Mouse (Mus musculus) lung, embryonic 15.5 days (tissue): ENCODE measurements at regions not wholly inside any gene's neighbourhood (a gene's known extent, or its start where the extent isn't known, plus 50 kb on each side); places are given as distances from the start of the nearest gene placed in this dataset.

Experiments
- ATAC-seq: fragments of 200-750 bp; cut with Nextera tagmentation; 2 replicates; pipeline ENCODE4 v1.8.0; 2017; ENCODE audit warnings: moderate number of reproducible peaks, borderline replicate concordance; ENCODE audit not compliant: low FRiP score, low TSS enrichment; ENCODE audit errors: extremely low read depth
- H3K27ac ChIP-seq: fragments of 300-500 bp; sonication (generic); 2 replicates; pipeline ENCODE4 v1.5.1; 2015; ENCODE audit warnings: moderate library complexity, mild to moderate bottlenecking, inconsistent platforms
- H3K27me3 ChIP-seq: fragments of 300-500 bp; sonication (generic); 2 replicates; pipeline ENCODE4 v1.6.1; 2015; ENCODE audit warnings: inconsistent platforms
- H3K36me3 ChIP-seq: fragments of 300-500 bp; sonication (generic); 2 replicates; pipeline ENCODE4 v1.6.1; 2015; ENCODE audit warnings: inconsistent platforms
- H3K4me1 ChIP-seq: fragments of 300-500 bp; sonication (generic); 2 replicates; pipeline ENCODE4 v1.6.1; 2015; ENCODE audit warnings: inconsistent platforms
- H3K4me2 ChIP-seq: fragments of 300-500 bp; sonication (generic); 2 replicates; pipeline ENCODE4 v1.6.1; 2015; ENCODE audit warnings: inconsistent platforms, mild to moderate bottlenecking, moderate library complexity
- H3K4me3 ChIP-seq: fragments of 300-500 bp; sonication (generic); 2 replicates; pipeline ENCODE4 v1.5.1; 2015; ENCODE audit warnings: mild to moderate bottlenecking, inconsistent platforms
- H3K9ac ChIP-seq: fragments of 300-500 bp; sonication (generic); 2 replicates; pipeline ENCODE4 v1.6.1; 2015; ENCODE audit warnings: inconsistent platforms
- H3K9me3 ChIP-seq: fragments of 300-500 bp; sonication (generic); 2 replicates; pipeline ENCODE4 v1.6.1; 2016; ENCODE audit warnings: inconsistent platforms
- WGBS: fragments of 180-500 bp; shearing (Covaris S2); methylation state at CpG from one replicate; pipeline ENCODE4 v1.1.7; 2015; 5-methylcytosine and 5-hydroxymethylcytosine counted together

DNA sequence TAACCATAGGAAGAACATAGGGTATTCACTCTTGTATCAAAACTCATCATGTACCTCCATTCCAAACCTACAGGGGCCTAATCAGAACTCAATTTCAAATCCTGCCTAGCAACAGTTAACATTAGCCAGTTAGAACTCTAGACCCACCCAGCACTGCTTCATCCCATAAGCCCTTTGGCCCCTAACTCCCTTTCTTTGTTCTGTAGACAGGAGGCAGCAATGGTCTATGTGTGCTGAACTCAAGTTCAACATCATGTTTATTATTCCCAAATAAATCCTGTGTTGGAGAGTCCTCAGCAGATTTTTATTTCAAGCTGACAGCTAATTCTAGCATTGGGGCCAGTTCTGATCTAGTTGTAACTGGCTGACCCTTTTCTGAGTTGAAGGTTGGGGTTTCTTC is 112.2 kb downstream of the Ipo8 start:
- no peaks in the 10 kb centered on the region for H3K4me1 ChIP-seq
- no peak for ATAC-seq
- no peak overlapping the region for H3K27ac ChIP-seq

DNA sequence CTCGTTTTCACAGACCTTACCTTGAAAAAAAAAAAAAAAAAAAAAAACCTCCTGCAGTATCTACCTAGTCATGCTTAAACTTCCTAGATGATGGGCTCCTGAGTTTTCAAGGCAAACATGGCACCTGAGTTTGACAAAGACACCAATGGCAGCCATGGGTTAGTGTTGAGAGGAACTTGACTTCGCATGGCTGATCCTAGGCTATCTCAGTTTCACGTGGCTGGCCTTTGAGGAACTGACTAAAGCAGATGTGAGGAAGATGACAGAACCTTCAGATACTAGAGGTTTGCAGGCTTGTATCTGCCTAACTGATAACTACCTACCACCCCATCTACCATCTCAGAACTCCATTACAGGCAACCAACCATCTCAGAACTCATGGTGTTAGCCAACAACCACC is 120.9 kb downstream of the Ipo8 start:
- H3K4me2 ChIP-seq: no peak overlapping the region
- 78% methylated on average over 3 of the region's 3 CpGs for WGBS
- H3K4me3 ChIP-seq: no peak overlapping the region
- no peaks in the 10 kb centered on the region for H3K9me3 ChIP-seq
- no peaks in the 10 kb centered on the region for H3K36me3 ChIP-seq
- ATAC-seq: no peak
- H3K4me1 ChIP-seq: no peaks in the 10 kb centered on the region
- no peaks in the 10 kb centered on the region for H3K27me3 ChIP-seq
- no peak overlapping the region for H3K9ac ChIP-seq
- no peak overlapping the region for H3K27ac ChIP-seq

More for the DNA sequence above, 112.2 kb downstream of the Ipo8 start:
- no peak overlapping the region for H3K4me2 ChIP-seq
- no peak overlapping the region for H3K4me3 ChIP-seq
- no peaks in the 10 kb centered on the region for H3K9me3 ChIP-seq
- no peak overlapping the region for H3K9ac ChIP-seq
- H3K36me3 ChIP-seq: no peaks in the 10 kb centered on the region
- no peaks in the 10 kb centered on the region for H3K27me3 ChIP-seq

DNA sequence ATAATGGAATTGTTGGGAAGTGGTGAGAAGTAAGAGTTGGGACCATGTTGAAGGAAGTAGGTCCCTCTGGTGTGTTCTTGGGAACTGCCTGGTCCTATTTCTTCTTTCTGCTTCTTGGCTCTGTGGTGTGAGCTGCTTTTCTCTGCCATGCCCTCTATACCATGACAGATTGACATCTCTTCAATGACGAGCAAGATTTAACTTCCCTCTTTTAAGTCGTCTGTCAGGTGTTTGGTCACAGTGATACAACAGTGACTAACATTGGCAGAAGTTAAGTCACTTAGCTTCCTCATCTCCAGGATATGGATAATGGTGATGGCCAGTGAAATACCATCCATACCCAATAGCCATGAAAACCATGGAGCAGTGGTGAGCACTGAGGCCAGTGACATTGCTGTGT is 122.9 kb downstream of the Ipo8 start:
- no peaks in the 10 kb centered on the region for H3K9me3 ChIP-seq
- H3K27me3 ChIP-seq: no peaks in the 10 kb centered on the region
- H3K36me3 ChIP-seq: no peaks in the 10 kb centered on the region
- ATAC-seq: no peak
- no peak overlapping the region for H3K9ac ChIP-seq
- no peak overlapping the region for H3K4me2 ChIP-seq
- no peak overlapping the region for H3K27ac ChIP-seq
- WGBS: 76% methylated on average over 2 of the region's 2 CpGs
- H3K4me3 ChIP-seq: no peak overlapping the region
- no peaks in the 10 kb centered on the region for H3K4me1 ChIP-seq

DNA sequence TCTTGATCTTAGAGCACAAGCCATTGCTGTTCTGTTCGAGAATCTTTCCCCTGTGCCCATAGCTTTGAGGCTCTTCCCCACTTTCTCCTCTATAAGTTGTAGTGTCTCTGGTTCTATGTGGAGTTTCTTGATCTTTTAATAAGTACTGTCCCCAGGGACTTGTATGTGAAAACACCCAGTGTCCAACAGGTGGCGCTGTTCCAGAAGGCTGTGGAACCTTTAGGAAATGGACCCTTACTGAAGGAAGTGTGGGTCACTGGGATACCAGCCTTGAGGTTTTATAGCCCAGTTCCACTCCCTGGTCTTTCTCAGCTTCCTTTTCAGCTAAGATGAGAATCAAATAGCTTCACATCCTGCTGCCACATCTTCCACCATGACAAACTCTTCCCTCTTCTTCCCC is 125.6 kb downstream of the Ipo8 start:
- WGBS: 32% methylated on average over 2 of the region's 2 CpGs
- no peak overlapping the region for H3K27ac ChIP-seq
- H3K36me3 ChIP-seq: no peaks in the 10 kb centered on the region
- ATAC-seq: no peak
- H3K4me3 ChIP-seq: no peak overlapping the region
- H3K4me2 ChIP-seq: no peak overlapping the region
- no peaks in the 10 kb centered on the region for H3K4me1 ChIP-seq
- no peaks in the 10 kb centered on the region for H3K9me3 ChIP-seq
- no peaks in the 10 kb centered on the region for H3K27me3 ChIP-seq
- no peak overlapping the region for H3K9ac ChIP-seq

DNA sequence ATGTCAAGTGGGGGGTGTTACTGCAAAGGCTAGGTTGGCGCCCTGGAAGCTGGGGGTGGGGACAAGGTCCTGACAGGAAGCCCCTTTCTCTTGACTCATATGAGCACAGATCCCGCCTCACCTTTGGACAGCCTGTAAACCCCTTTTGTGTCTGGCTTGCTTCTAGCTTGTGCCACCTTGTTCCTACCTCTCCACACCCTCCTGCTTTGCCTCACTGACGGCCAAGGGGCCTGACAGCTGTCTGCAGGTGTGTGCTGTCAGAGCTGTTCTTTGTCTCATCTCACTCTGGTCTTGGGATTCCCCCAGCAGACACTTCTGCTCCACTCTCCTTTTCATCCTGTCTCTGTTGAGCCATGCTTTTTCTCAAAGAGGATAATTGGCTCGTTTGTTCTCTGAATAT is 137.9 kb downstream of the Ipo8 start:
- WGBS: 24% methylated on average over 4 of the region's 4 CpGs
- H3K36me3 ChIP-seq: no peaks in the 10 kb centered on the region
- H3K4me2 ChIP-seq: no peak overlapping the region
- H3K27me3 ChIP-seq: no peaks in the 10 kb centered on the region
- H3K4me1 ChIP-seq: no peaks in the 10 kb centered on the region
- no peak overlapping the region for H3K27ac ChIP-seq
- H3K9ac ChIP-seq: no peak overlapping the region
- H3K4me3 ChIP-seq: no peak overlapping the region
- no peak for ATAC-seq
- H3K9me3 ChIP-seq: no peaks in the 10 kb centered on the region

DNA sequence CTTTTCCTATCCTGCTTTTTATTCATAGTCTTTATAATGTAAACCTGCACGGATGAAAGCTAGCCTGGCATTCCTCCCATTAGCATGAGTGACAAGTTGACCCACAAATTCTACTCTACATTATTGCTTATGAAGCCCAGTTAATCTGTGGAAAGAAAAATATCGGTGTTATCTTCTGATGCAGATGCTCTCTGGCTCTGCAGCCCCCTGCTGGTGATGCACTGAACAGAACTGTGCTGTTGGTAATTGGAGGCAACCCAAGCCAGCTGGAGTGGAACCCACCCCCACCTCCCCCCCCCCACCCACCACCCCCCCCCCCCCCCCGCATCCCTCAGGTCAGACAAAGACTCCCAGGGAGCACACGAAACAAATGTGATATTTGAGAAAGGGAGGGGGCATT is 143.5 kb downstream of the Ipo8 start:
- H3K9me3 ChIP-seq: no peaks in the 10 kb centered on the region
- H3K9ac ChIP-seq: no peak overlapping the region
- WGBS: 29% methylated on average over 4 of the region's 4 CpGs
- H3K4me1 ChIP-seq: no peaks in the 10 kb centered on the region
- no peaks in the 10 kb centered on the region for H3K27me3 ChIP-seq
- no peak for ATAC-seq
- H3K4me3 ChIP-seq: no peak overlapping the region
- no peak overlapping the region for H3K4me2 ChIP-seq
- no peaks in the 10 kb centered on the region for H3K36me3 ChIP-seq
- no peak overlapping the region for H3K27ac ChIP-seq

DNA sequence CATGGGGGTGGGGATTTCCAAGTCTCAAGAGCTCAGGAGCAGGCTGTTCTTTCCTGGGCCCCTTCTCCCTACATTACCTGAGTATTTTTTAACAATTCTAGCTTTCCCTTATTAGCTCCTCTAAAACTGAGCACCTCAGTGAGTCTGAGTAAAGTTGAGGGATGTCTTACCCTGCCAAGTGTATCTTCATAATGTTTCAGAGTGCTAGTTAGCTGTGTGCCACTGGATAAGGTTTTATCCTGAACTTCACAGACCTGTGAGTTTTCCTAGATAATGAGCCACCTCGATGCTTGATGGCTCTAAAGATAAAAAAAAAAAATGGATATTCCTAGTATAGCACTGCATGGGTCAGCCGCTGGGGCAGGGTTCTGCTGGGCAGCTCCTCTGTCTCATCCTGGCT is 171.1 kb downstream of the Ipo8 start:
- no peak overlapping the region for H3K9ac ChIP-seq
- H3K36me3 ChIP-seq: no peaks in the 10 kb centered on the region
- no peak overlapping the region for H3K27ac ChIP-seq
- H3K4me1 ChIP-seq: no peaks in the 10 kb centered on the region
- ATAC-seq: no peak
- H3K4me2 ChIP-seq: no peak overlapping the region
- WGBS: 65% methylated on average over 2 of the region's 2 CpGs
- no peak overlapping the region for H3K4me3 ChIP-seq
- no peaks in the 10 kb centered on the region for H3K27me3 ChIP-seq
- no peaks in the 10 kb centered on the region for H3K9me3 ChIP-seq

DNA sequence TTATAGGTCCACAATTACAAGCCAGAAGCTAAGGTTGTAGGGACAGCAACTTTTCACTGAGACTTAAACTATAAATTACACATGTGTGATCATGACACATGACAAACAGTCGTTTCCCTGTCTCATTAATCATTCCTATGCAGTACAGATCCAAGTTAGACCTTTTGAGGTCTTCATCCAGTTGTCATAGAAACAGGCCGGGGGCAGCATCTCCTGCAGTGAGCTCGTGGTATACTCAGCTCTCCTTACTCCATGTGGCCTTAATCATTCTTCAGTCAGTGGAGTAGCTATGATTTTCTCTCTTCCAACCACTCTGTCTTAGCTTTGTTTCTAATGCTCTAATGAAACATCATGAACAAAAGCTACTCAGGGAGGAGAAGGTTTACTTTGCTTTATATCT is 178.1 kb downstream of the Ipo8 start:
- H3K4me3 ChIP-seq: no peak overlapping the region
- H3K9ac ChIP-seq: no peak overlapping the region
- no peaks in the 10 kb centered on the region for H3K4me1 ChIP-seq
- H3K27me3 ChIP-seq: no peaks in the 10 kb centered on the region
- H3K27ac ChIP-seq: no peak overlapping the region
- no peaks in the 10 kb centered on the region for H3K36me3 ChIP-seq
- ATAC-seq: no peak
- H3K4me2 ChIP-seq: no peak overlapping the region
- WGBS: 38% methylated on average over 3 of the region's 3 CpGs
- no peaks in the 10 kb centered on the region for H3K9me3 ChIP-seq

DNA sequence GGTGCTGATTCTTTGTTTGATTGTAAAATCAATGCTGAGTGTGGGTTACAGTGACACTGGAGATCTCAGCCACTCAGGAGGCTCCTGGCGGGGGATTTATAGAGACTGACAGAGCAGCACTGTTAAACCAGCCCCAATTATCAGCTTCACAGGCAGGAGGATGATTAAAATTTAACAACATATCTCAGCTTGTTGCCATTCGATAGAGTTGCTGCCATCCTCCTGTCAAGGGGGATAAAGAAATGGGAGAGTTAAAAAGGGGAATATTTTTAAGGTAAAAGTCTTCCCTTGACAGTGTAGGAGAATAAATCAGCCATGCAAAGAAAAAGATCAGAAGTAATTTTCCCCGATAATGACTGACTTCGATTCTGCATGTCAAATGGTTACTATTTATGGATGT is 178.8 kb downstream of the Ipo8 start:
- Histone ChIP-seq H3K9me3 (no peaks in the 10 kb centered on the region), H3K4me1 (no peaks in the 10 kb centered on the region), H3K4me2 (no peak overlapping the region), H3K4me3 (no peak overlapping the region), H3K27me3 (no peaks in the 10 kb centered on the region), H3K36me3 (no peaks in the 10 kb centered on the region), H3K9ac (no peak overlapping the region), H3K27ac (no peak overlapping the region)
- no peak for ATAC-seq
- WGBS: 81% methylated on average over 4 of the region's 4 CpGs

DNA sequence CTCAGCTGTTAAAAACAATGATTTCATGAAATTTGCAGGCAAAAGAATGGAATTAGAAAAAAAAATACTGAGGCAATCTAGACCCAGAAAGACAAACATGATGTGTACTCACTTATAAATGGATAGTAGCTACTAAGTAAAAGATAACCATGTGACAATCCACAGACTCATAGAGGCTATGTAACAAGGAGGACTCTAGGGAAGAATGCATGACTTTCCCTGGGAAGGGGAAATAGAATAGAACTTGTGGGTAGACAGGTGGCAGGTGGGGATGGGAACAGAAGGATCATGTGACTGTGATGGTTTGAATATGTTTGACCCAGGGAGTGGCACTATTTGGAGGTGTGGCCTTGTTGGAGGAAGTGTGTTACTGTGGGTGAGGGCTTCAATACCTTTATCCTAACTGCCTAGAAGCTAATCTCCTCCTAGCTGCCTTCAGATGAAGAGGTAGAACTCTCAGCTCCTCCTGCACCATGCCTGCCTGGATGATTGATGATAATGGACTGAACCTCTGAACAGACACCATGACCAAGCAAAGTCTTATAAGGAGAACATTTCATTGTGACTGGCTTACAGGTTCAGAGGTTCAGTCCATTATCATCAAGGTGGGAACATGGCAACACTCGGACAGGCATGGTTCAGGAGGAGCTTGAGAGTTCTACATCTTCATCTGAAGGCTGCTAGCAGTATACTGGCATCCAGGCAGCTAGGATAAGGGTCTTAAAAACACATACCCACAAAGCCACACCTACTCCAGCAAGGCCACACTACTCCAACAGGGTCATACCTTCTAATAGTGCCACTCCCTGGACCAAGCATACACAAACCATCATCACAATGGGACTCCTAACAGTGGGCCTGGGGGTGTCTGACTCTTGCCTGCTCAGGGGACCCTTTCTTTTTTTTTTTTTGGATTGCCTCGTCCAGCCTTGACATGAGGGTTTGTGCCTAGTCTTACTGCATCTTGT is 183.6 kb downstream of the Ipo8 start:
- H3K27me3 ChIP-seq: no peaks in the 10 kb centered on the region
- H3K36me3 ChIP-seq: no peaks in the 10 kb centered on the region
- H3K4me3 ChIP-seq: no peak overlapping the region
- H3K9me3 ChIP-seq: no peaks in the 10 kb centered on the region
- H3K9ac ChIP-seq: no peak overlapping the region
- H3K4me2 ChIP-seq: no peak overlapping the region
- no peak overlapping the region for H3K27ac ChIP-seq
- ATAC-seq: no peak
- 45% methylated on average over 2 of the region's 2 CpGs for WGBS
- no peaks in the 10 kb centered on the region for H3K4me1 ChIP-seq

DNA sequence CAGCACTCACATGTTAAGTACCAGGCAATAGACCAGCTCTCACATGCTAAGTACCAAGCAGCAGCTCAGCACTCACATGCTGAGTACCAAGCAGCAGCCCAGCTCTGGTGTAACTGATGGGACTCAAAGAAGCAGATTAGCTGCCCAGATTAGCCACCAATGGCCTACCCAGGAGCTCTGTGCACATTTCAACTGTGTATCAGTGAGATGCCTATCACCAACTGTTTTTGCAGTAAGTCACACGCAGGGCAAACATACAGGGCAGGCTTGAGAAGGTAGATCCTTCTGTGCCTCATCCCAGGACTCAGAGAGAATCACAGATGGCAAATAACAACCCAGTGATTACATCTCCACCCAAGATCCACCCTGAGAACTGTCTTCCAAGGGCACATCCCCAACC is 190.7 kb downstream of the Ipo8 start:
- Histone ChIP-seq H3K4me2 (no peak overlapping the region), H3K36me3 (no peaks in the 10 kb centered on the region), H3K9me3 (no peaks in the 10 kb centered on the region), H3K4me1 (no peaks in the 10 kb centered on the region), H3K9ac (no peak overlapping the region), H3K27me3 (no peaks in the 10 kb centered on the region), H3K4me3 (no peak overlapping the region), H3K27ac (no peak overlapping the region)
- 85% methylated on average over 1 of the region's 1 CpGs for WGBS
- no peak for ATAC-seq

DNA sequence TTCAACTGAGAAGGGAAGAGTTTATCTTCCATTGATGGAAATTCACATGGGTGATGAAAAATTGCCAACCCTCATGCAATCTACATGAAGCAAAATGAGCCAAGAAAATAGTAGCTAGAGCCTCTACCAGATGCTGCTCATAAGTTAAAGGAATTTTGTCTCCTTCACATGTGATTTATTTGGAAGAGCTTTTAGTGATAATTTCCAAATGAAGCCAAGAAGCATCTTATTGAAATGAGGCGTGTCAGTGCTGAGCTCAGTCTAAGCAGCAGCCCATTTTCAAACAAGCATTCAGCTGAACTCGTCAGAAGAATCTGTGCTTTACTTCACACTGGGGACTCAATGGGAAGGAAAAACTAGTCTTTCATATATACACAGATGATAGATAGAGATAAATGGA is 190.0 kb upstream of the Tmtc1 start:
- Histone ChIP-seq H3K4me2 (no peak overlapping the region), H3K27ac (no peak overlapping the region), H3K4me3 (no peak overlapping the region), H3K4me1 (no peaks in the 10 kb centered on the region), H3K9ac (no peak overlapping the region), H3K27me3 (no peaks in the 10 kb centered on the region), H3K9me3 (no peaks in the 10 kb centered on the region), H3K36me3 (no peaks in the 10 kb centered on the region)
- WGBS: 67% methylated on average over 2 of the region's 2 CpGs
- ATAC-seq: no peak
